ENCODE assay signal across 21 mouse cellular contexts in genomic region chr14:60745201-60745600, GRCm38 (mm10). TPM values are rescaled to one million over a fixed set of nuclear protein-coding genes. Genes with fewer than 3 reads are reported as not detected.
A peak's percentile ranks its signal among the peaks of the same experiment; 100 is the strongest.
DNase-seq lines count a peak whose midpoint lies in the region; ATAC-seq lines count a peak whose summit lies in the region.
"Had no signal": no experiment of that assay in that cellular context is flagged by ENCODE, and none has a peak within 500 bp of the region (broad histone marks: within the 10 kb centered on the region; RNA-seq: fewer than 3 reads in every experiment).

No protein-coding gene starts in this region.

- no peak for ATAC-seq in heart, embryonic 11.5 days (replicated peaks; ENCODE audit: insufficient number of reproducible peaks, low FRiP score, low TSS enrichment)
- 0 out of 2 replicates have a peak, but pooled peaks have one; percentile 57 for ATAC-seq in intestine, embryonic 15.5 days
- ATAC-seq in forebrain, embryonic 14.5 days: no peak
- ATAC-seq: liver, embryonic 12.5 days had no signal

- H3K4me3 ChIP-seq in heart, embryonic 11.5 days (ENCODE audit: low read depth, low read length): no peak overlapping the region
- no peak overlapping the region for H3K4me3 ChIP-seq in heart, embryonic 10.5 days
- no peak overlapping the region for H3K4me3 ChIP-seq in intestine, embryonic 15.5 days (replicated peaks)
- H3K4me3 ChIP-seq in forebrain, embryonic 14.5 days (ENCODE audit: low read depth, low read length): no peak overlapping the region
- H3K4me3 ChIP-seq: forebrain, embryonic 10.5 days; hindbrain, embryonic 10.5 days; left cerebral cortex, adult 2 months; liver, embryonic 12.5 days; neural tube, embryonic 12.5 days had no signal

- no peaks in the 10 kb centered on the region for H3K27me3 ChIP-seq in heart, embryonic 11.5 days (ENCODE audit: control insufficient read depth, insufficient read depth, low read length)
- H3K27me3 ChIP-seq in heart, embryonic 10.5 days (ENCODE audit: insufficient read depth, poor library complexity, severe bottlenecking): no peaks in the 10 kb centered on the region
- no peaks in the 10 kb centered on the region for H3K27me3 ChIP-seq in intestine, embryonic 15.5 days (replicated peaks)
- H3K27me3 ChIP-seq in forebrain, embryonic 14.5 days (replicated peaks; ENCODE audit: control insufficient read depth, insufficient read depth, low read length): no peaks in the 10 kb centered on the region
- H3K27me3 ChIP-seq: liver, embryonic 12.5 days; neural tube, embryonic 12.5 days had no signal

- no peak overlapping the region for H3K4me2 ChIP-seq in heart, embryonic 11.5 days
- no peak overlapping the region for H3K4me2 ChIP-seq in intestine, embryonic 15.5 days (replicated peaks)
- no peak overlapping the region for H3K4me2 ChIP-seq in forebrain, embryonic 14.5 days (ENCODE audit: low read length)
- H3K4me2 ChIP-seq: liver, embryonic 12.5 days; midbrain, embryonic 11.5 days; neural tube, embryonic 12.5 days had no signal

- H3K9me3 ChIP-seq in heart, embryonic 11.5 days (replicated peaks; ENCODE audit: control insufficient read depth, low read length): no peaks in the 10 kb centered on the region
- H3K9me3 ChIP-seq in heart, embryonic 10.5 days: no peaks in the 10 kb centered on the region
- H3K9me3 ChIP-seq in intestine, embryonic 15.5 days: no peaks in the 10 kb centered on the region
- no peaks in the 10 kb centered on the region for H3K9me3 ChIP-seq in forebrain, embryonic 14.5 days (replicated peaks; ENCODE audit: control insufficient read depth, low read length)
- H3K9me3 ChIP-seq: forebrain, embryonic 10.5 days; G1E; hindbrain, embryonic 10.5 days; liver, embryonic 12.5 days; neural tube, embryonic 12.5 days had no signal

- peaks cover 41% of the 10 kb centered on the region for H3K4me1 ChIP-seq in heart, embryonic 11.5 days (ENCODE audit: control insufficient read depth, insufficient read depth, low read length)
- peaks cover 47% of the 10 kb centered on the region for H3K4me1 ChIP-seq in heart, embryonic 10.5 days
- peaks cover 13% of the 10 kb centered on the region for H3K4me1 ChIP-seq in intestine, embryonic 15.5 days (replicated peaks)
- H3K4me1 ChIP-seq in forebrain, embryonic 14.5 days (ENCODE audit: control insufficient read depth, insufficient read depth, low read length): peaks cover 18% of the 10 kb centered on the region; the same call in 1 of the 2 replicates
- H3K4me1 ChIP-seq: forebrain, embryonic 10.5 days; neural tube, embryonic 12.5 days had no signal

- DNase-seq in heart, embryonic 10.5 days (ENCODE audit: low spot score): no peak
- peak; percentile 88 for DNase-seq in 416B (ENCODE audit: low read depth)
- peak; percentile 74 for DNase-seq in lung, postnatal 36 days
- no peak for DNase-seq in forebrain, embryonic 14.5 days (ENCODE audit: low spot score)
- DNase-seq in adrenal gland, postnatal 10 days: no peak
- DNase-seq in left cerebral cortex, postnatal 14 days (ENCODE audit: low spot score in 2 of 2): no peak
- DNase-seq: adrenal gland, postnatal 36 days; cerebellum, adult 18-20 months; cerebellum, postnatal 25 days; gastrocnemius, postnatal 10 days; kidney, adult 9 months; right cerebral cortex, adult 18-20 months had no signal

- H3K36me3 ChIP-seq in heart, embryonic 11.5 days (ENCODE audit: control insufficient read depth, insufficient read depth, low read length): peaks cover 13% of the 10 kb centered on the region
- peaks cover 49% of the 10 kb centered on the region for H3K36me3 ChIP-seq in heart, embryonic 10.5 days
- 0 out of 2 replicates have a peak, but pooled peaks cover 6% of the 10 kb centered on the region for H3K36me3 ChIP-seq in intestine, embryonic 15.5 days
- peaks cover 50% of the 10 kb centered on the region for H3K36me3 ChIP-seq in forebrain, embryonic 14.5 days (ENCODE audit: control insufficient read depth, insufficient read depth, low read length)
- H3K36me3 ChIP-seq: G1E had no signal

- intact Hi-C loops in left cerebral cortex, postnatal 14 days (cut with DNase I): no loop called here

- peak overlapping the region; percentile 18; the same call in 1 of the 2 replicates for H3K9ac ChIP-seq in heart, embryonic 11.5 days (ENCODE audit: low read depth, low read length)
- no peak overlapping the region for H3K9ac ChIP-seq in intestine, embryonic 15.5 days
- no peak overlapping the region for H3K9ac ChIP-seq in forebrain, embryonic 14.5 days (ENCODE audit: low read length)
- H3K9ac ChIP-seq: liver, embryonic 12.5 days; neural tube, embryonic 12.5 days had no signal

- WGBS in heart, embryonic 11.5 days (ENCODE audit: insufficient replicate concordance): 53% methylated on average over 6 of the region's 6 CpGs
- WGBS in heart, embryonic 10.5 days: 69% methylated on average over 6 of the region's 6 CpGs
- 68% methylated on average over 6 of the region's 6 CpGs for WGBS in intestine, embryonic 15.5 days
- 89% methylated on average over 6 of the region's 6 CpGs for WGBS in forebrain, embryonic 14.5 days

- H3K27ac ChIP-seq in heart, embryonic 11.5 days (ENCODE audit: low read depth, low read length): peak overlapping the region; percentile 13; the same call in 1 of the 2 replicates
- H3K27ac ChIP-seq in heart, embryonic 10.5 days: no peak overlapping the region
- no peak overlapping the region for H3K27ac ChIP-seq in intestine, embryonic 15.5 days
- H3K27ac ChIP-seq in forebrain, embryonic 14.5 days (ENCODE audit: low read depth, low read length): no peak overlapping the region
- H3K27ac ChIP-seq: forebrain, embryonic 10.5 days; hindbrain, embryonic 10.5 days; left cerebral cortex, adult 2 months; liver, embryonic 12.5 days; neural tube, embryonic 12.5 days had no signal

RNA-seq across cellular contexts. Expression of gene C1qtnf9, which starts 22.7 kb away (rescaled TPM):
- polyA plus RNA-seq in heart, embryonic 11.5 days (2014; fragmentation: Nextera tagmentation; extraction: Ambion mirVana): not detected in 2 replicates
- polyA plus RNA-seq in heart, embryonic 10.5 days (2016; fragmentation: Nextera tagmentation; extraction: Ambion mirVana): 0.10 and 0.13 TPM in 2 replicates
- 1.3 and 2.0 TPM in 2 replicates for polyA plus RNA-seq in intestine, embryonic 15.5 days (2015; fragmentation: Nextera tagmentation; extraction: Ambion mirVana)
- polyA plus RNA-seq in forebrain, embryonic 14.5 days (2014; fragmentation: Nextera tagmentation; extraction: Ambion mirVana): not detected in 2 replicates
- total RNA-seq in adrenal gland, postnatal 10 days (2021): 10 to 100 TPM; 17.0 to 18.9 TPM
- under 1 TPM in 1 of 2 experiments, not detected in 1; 0.24 TPM for total RNA-seq in left cerebral cortex, postnatal 14 days (2021)
- polyA plus RNA-seq: G1E; midbrain, embryonic 11.5 days had no signal

RNA-seq across cellular contexts. Expression of gene Mipep, which starts 39.2 kb away (rescaled TPM):
- 26.0 and 29.9 TPM in 2 replicates for polyA plus RNA-seq in heart, embryonic 11.5 days (2014; fragmentation: Nextera tagmentation; extraction: Ambion mirVana)
- 24.7 and 24.9 TPM in 2 replicates for polyA plus RNA-seq in heart, embryonic 10.5 days (2016; fragmentation: Nextera tagmentation; extraction: Ambion mirVana)
- 20.5 and 22.1 TPM in 2 replicates for polyA plus RNA-seq in intestine, embryonic 15.5 days (2015; fragmentation: Nextera tagmentation; extraction: Ambion mirVana)
- polyA plus RNA-seq in forebrain, embryonic 14.5 days (2014; fragmentation: Nextera tagmentation; extraction: Ambion mirVana): 22.9 and 24.4 TPM in 2 replicates
- total RNA-seq in adrenal gland, postnatal 10 days (2021): 10 to 100 TPM; 52.9 to 57.9 TPM
- 10 to 100 TPM; 23.7 to 24.9 TPM for total RNA-seq in left cerebral cortex, postnatal 14 days (2021)

Comparison
In these comparisons a context has a peak if more than half of its experiments do, and no peak if none do; other contexts are left out.
1. DNase-seq: peak in 416B (single experiment) and lung, postnatal 36 days (single experiment); none in heart, embryonic 10.5 days (single experiment), forebrain, embryonic 14.5 days (single experiment), adrenal gland, postnatal 10 days (single experiment) and left cerebral cortex, postnatal 14 days (0 of 2).